Mouse (Mus musculus): Measurements from ENCODE around the gene Rest. TPM values are rescaled to one million over a fixed set of nuclear protein-coding genes. Genes with fewer than 3 reads are reported as not detected.

The Rest gene
- polyA plus RNA-seq, 1 experiment from 2014 or later: 20.5 TPM

- Histone ChIP-seq H3K9me3 (no peaks in the 10 kb centered on the region), H3K36me3 (peaks cover 86% of the 10 kb centered on the region), H3K27me3 (no peaks in the 10 kb centered on the region), H3K4me3 (no peak overlapping the region), H3K27ac (replicated peaks) (no peak overlapping the region), H3K9ac (replicated peaks) (no peak overlapping the region), H3K4me2 (replicated peaks) (no peak overlapping the region), H3K4me1 (no peaks in the 10 kb centered on the region)
- ATAC-seq (ENCODE audit: low FRiP score, low read depth): no peak
- 84% methylated on average over 5 of the region's 5 CpGs for WGBS
Observed at GRCm38 (mm10) chr5:77330154-77330553, 64.9 kb downstream of the Rest start.

Small RNA genes lying within 50 kb of the gene (microRNA-seq; reads per million reads assigned to microRNA genes)
- gene Mir5098: not detected

Other genes with a start within 250 kb of the Rest start
- not detected in 2 replicates for gene Thegl, start 249.5 kb upstream of the Rest start, polyA plus RNA-seq (2016; fragmentation: Nextera tagmentation; extraction: Ambion mirVana)
- 0.27 TPM in 1 of 2 replicates, not detected in the other for gene Hopx, start 150.4 kb upstream of the Rest start, polyA plus RNA-seq (2016; fragmentation: Nextera tagmentation; extraction: Ambion mirVana)
- gene Spink2, start 54.0 kb upstream of the Rest start, polyA plus RNA-seq (2016; fragmentation: Nextera tagmentation; extraction: Ambion mirVana): not detected in 2 replicates
- gene Noa1, start 44.6 kb downstream of the Rest start, polyA plus RNA-seq (2016; fragmentation: Nextera tagmentation; extraction: Ambion mirVana): 35.4 and 37.0 TPM in 2 replicates
- 92.3 and 95.9 TPM in 2 replicates for gene Polr2b, start 44.7 kb downstream of the Rest start, polyA plus RNA-seq (2016; fragmentation: Nextera tagmentation; extraction: Ambion mirVana)
- gene Igfbp7, start 142.6 kb downstream of the Rest start, polyA plus RNA-seq (2016; fragmentation: Nextera tagmentation; extraction: Ambion mirVana): 35.8 and 36.4 TPM in 2 replicates

All from midbrain, embryonic 12.5 days (tissue).